Mouse (Mus musculus): Measurements from ENCODE around the gene Dcakd. TPM values are rescaled to one million over a fixed set of nuclear protein-coding genes. Genes with fewer than 3 reads are reported as not detected.

The Dcakd gene
- polyA plus RNA-seq, 1 experiment from 2014 or later, result 152 TPM

GRCm38 (mm10) chr11:103066191-103067050, 38.3 kb upstream of the Dcakd start:
- no peak overlapping the region for H3K4me3 ChIP-seq
- no peaks in the 10 kb centered on the region for H3K9me3 ChIP-seq
- H3K4me1 ChIP-seq, result no peaks in the 10 kb centered on the region
- H3K36me3 ChIP-seq, result peaks cover 74% of the 10 kb centered on the region
- H3K4me2 ChIP-seq (replicated peaks), result no peak overlapping the region
- no peak overlapping the region for H3K27ac ChIP-seq (replicated peaks)
- H3K9ac ChIP-seq (replicated peaks), result no peak overlapping the region
- H3K27me3 ChIP-seq, result no peaks in the 10 kb centered on the region
- no peak for ATAC-seq (replicated peaks)
- 95% methylated on average over 14 of the region's 14 CpGs for WGBS

DNA sequence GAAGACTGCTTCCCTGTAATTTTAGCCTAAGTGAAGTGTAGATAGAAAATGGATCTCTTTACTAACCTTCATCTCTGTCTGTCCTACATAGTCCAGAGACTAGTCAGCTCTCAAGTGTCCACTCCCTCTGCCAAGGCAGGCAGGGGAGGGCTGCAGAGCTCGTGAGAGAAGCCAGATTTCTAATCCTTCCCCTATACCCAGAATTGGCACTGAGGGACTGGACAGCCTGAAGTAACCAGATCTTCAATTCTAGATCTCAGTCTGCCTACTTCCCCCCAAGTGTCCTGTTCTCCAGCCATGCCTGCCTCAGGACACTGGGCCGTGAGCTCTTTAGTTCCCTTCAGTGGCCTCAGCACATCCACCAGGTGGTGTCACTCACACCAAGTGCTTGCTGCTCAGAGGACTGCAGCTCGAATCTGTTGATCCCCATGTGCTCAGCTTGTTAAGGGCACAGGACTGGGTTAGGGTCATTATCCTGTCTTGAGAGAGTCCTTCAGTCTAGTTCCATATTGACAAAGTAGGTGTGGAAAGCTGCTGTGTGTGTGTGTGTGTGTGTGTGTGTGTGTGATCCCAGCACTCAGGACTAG, 30.5 kb upstream of the Dcakd start:
- WGBS, result 84% methylated on average over 3 of the region's 3 CpGs
- H3K4me3 ChIP-seq, result no peak overlapping the region
- H3K9me3 ChIP-seq, result no peaks in the 10 kb centered on the region
- peaks cover 80% of the 10 kb centered on the region for H3K36me3 ChIP-seq
- no peaks in the 10 kb centered on the region for H3K4me1 ChIP-seq
- no peak overlapping the region for H3K27ac ChIP-seq (replicated peaks)
- no peak overlapping the region for H3K4me2 ChIP-seq (replicated peaks)
- H3K27me3 ChIP-seq, result no peaks in the 10 kb centered on the region
- ATAC-seq (replicated peaks), result no peak
- no peak overlapping the region for H3K9ac ChIP-seq (replicated peaks)

DNA sequence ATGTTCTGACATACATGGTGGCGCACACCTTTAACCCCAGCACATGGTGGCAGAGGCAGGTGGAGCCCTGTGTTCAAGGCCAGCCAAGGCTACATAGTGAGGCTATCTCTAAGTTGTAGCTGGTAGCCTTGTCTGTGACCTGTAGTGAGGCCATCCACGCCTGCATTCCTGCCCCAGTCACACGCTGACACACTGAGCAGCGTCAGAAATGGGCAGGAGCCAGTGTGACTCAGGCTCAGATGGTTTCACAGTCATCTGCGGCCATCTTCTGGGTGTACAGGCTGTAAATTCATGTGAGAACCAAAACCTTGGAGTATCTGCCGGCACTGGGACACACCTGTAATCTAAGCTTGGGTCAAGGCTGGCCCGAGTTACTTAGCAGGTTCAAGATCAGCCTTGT, 28.5 kb upstream of the Dcakd start:
- Histone ChIP-seq H3K9me3 (no peaks in the 10 kb centered on the region), H3K9ac (replicated peaks) (no peak overlapping the region), H3K36me3 (peaks cover 76% of the 10 kb centered on the region), H3K4me3 (no peak overlapping the region), H3K4me2 (replicated peaks) (no peak overlapping the region), H3K4me1 (no peaks in the 10 kb centered on the region), H3K27me3 (no peaks in the 10 kb centered on the region), H3K27ac (replicated peaks) (no peak overlapping the region)
- WGBS, result 99% methylated on average over 7 of the region's 7 CpGs
- no peak for ATAC-seq (replicated peaks)

DNA sequence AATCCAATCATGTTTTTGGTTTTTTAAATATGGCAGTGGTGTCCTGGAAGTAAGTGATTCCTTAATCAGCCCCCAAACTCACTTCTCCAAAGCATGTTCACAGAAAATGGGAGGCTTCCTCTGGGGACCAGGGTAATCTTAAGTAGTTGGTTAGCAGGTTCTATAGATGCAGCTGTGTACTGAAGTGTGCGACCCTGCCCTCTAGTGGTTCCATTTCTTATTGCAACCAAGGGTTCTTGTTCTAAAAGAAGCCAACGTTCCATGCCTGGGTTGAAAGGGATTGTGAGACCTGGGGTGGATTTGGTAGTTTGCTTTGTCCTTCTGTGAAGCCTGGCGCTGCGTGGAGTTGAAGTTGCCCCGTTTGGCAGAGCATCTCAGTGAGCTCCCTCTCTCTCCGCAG, 26.7 kb upstream of the Dcakd start:
- ATAC-seq (replicated peaks), result no peak
- H3K36me3 ChIP-seq, result peaks cover 73% of the 10 kb centered on the region

DNA sequence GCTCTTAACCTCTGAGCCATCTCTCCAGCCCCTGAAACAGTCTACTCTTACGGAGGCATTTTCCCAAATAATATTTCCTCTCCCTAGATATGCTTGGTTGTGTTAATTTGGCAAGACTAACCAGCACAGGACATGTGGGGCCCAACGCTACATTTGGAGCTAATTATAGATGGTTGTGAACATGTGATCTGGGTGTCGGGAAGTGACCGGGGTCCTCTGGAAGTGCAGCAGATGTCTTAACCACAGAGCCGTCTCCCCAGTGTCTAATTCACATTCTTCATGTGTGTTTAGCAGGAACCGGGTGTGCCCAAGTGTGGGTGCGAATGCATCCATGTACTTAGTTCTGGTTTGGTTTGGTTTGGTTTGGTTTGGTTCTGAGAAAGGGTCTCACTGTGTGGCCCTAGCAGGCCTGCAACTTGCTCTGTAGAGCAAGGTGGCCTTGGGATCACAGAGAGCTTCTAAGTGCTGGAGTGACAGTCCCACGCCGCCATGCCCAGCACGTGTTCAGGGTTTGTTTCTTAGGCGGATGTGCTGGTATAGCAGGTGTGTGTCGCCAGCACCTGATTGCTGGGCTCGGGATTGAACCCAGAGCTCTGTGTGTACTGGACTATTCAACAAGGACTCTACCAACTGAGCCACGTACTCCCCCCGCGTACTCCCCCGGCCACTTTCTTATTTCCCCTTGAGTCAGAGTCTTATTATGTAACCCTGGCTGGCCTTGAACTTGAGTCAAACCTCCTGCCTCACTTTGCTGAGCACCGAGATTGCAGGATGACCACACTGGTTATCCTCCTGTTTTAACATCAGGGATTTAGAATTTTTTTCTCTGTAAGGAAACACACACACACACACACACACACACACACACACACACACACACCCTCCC, 25.3 kb upstream of the Dcakd start:
- H3K9me3 ChIP-seq, result no peaks in the 10 kb centered on the region
- no peak overlapping the region for H3K4me2 ChIP-seq (replicated peaks)
- no peaks in the 10 kb centered on the region for H3K27me3 ChIP-seq
- no peaks in the 10 kb centered on the region for H3K4me1 ChIP-seq
- H3K27ac ChIP-seq (replicated peaks), result no peak overlapping the region
- no peak for ATAC-seq (replicated peaks)
- WGBS, result 93% methylated on average over 18 of the region's 18 CpGs
- no peak overlapping the region for H3K9ac ChIP-seq (replicated peaks)
- no peak overlapping the region for H3K4me3 ChIP-seq
- H3K36me3 ChIP-seq, result peaks cover 64% of the 10 kb centered on the region

More for the DNA sequence above, 26.7 kb upstream of the Dcakd start:
- 39% methylated on average over 6 of the region's 6 CpGs for WGBS
- Histone ChIP-seq H3K4me2 (replicated peaks) (no peak overlapping the region), H3K9me3 (no peaks in the 10 kb centered on the region), H3K9ac (replicated peaks) (no peak overlapping the region), H3K4me3 (no peak overlapping the region), H3K27me3 (no peaks in the 10 kb centered on the region), H3K4me1 (no peaks in the 10 kb centered on the region), H3K27ac (replicated peaks) (no peak overlapping the region)

DNA sequence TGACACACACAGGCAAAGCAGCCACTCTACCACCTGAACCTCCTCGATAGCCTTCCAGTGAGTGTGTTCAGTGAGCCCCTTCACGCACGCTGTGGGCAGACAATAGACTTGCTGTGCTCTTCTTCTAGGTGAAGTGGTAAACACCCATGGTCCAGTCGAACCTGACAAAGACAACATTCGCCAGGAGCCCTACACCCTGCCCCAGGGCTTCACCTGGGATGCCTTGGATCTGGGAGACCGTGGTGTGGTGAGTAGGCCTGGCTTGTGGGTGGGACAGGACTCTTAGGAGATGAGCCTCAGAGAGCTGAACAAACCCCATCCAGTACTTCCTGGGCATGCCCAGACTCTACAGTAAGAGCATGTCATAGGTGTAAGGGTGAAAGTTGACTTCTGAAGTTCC, 23.9 kb upstream of the Dcakd start:
- Histone ChIP-seq H3K9ac (replicated peaks) (no peak overlapping the region), H3K4me3 (no peak overlapping the region), H3K4me1 (no peaks in the 10 kb centered on the region), H3K4me2 (replicated peaks) (no peak overlapping the region), H3K27me3 (no peaks in the 10 kb centered on the region), H3K9me3 (no peaks in the 10 kb centered on the region), H3K36me3 (peaks cover 58% of the 10 kb centered on the region), H3K27ac (replicated peaks) (no peak overlapping the region)
- no peak for ATAC-seq (replicated peaks)
- WGBS, result 92% methylated on average over 6 of the region's 6 CpGs

- Histone ChIP-seq H3K4me3 (no peak overlapping the region), H3K27ac (replicated peaks) (no peak overlapping the region), H3K9me3 (no peaks in the 10 kb centered on the region), H3K4me1 (no peaks in the 10 kb centered on the region), H3K4me2 (replicated peaks) (no peak overlapping the region), H3K27me3 (no peaks in the 10 kb centered on the region), H3K9ac (replicated peaks) (no peak overlapping the region), H3K36me3 (peaks cover 57% of the 10 kb centered on the region)
- ATAC-seq (replicated peaks), result no peak
- 78% methylated on average over 8 of the region's 8 CpGs for WGBS
Measured at GRCm38 (mm10) chr11:103051249-103051691, 23.1 kb upstream of the Dcakd start.

- WGBS, result 92% methylated on average over 9 of the region's 9 CpGs
- no peak for ATAC-seq (replicated peaks)
- H3K36me3 ChIP-seq, result peaks cover 54% of the 10 kb centered on the region
Measured at GRCm38 (mm10) chr11:103050153-103050552, 22.0 kb upstream of the Dcakd start.

GRCm38 (mm10) chr11:103049611-103050010, 21.5 kb upstream of the Dcakd start:
- 95% methylated on average over 5 of the region's 5 CpGs for WGBS
- H3K36me3 ChIP-seq, result peaks cover 58% of the 10 kb centered on the region

More at GRCm38 (mm10) chr11:103050153-103050552, 22.0 kb upstream of the Dcakd start:
- H3K4me1 ChIP-seq, result no peaks in the 10 kb centered on the region
- no peak overlapping the region for H3K4me3 ChIP-seq
- no peaks in the 10 kb centered on the region for H3K27me3 ChIP-seq
- H3K27ac ChIP-seq (replicated peaks), result no peak overlapping the region
- H3K9ac ChIP-seq (replicated peaks), result no peak overlapping the region
- H3K9me3 ChIP-seq, result no peaks in the 10 kb centered on the region
- H3K4me2 ChIP-seq (replicated peaks), result no peak overlapping the region

GRCm38 (mm10) chr11:103046286-103046685, 18.2 kb upstream of the Dcakd start:
- H3K27ac ChIP-seq (replicated peaks), result no peak overlapping the region
- no peak overlapping the region for H3K9ac ChIP-seq (replicated peaks)
- peaks cover 59% of the 10 kb centered on the region for H3K36me3 ChIP-seq
- no peaks in the 10 kb centered on the region for H3K9me3 ChIP-seq
- no peak overlapping the region for H3K4me2 ChIP-seq (replicated peaks)
- 45% methylated on average over 8 of the region's 8 CpGs for WGBS
- 0 out of 2 replicates have a peak, but pooled peaks cover under 1% of the 10 kb centered on the region for H3K4me1 ChIP-seq
- no peak overlapping the region for H3K4me3 ChIP-seq
- no peak for ATAC-seq (replicated peaks)
- H3K27me3 ChIP-seq, result no peaks in the 10 kb centered on the region

More at GRCm38 (mm10) chr11:103049611-103050010, 21.5 kb upstream of the Dcakd start:
- Histone ChIP-seq H3K9me3 (no peaks in the 10 kb centered on the region), H3K4me3 (no peak overlapping the region), H3K27ac (replicated peaks) (no peak overlapping the region), H3K9ac (replicated peaks) (no peak overlapping the region), H3K27me3 (no peaks in the 10 kb centered on the region), H3K4me2 (replicated peaks) (no peak overlapping the region), H3K4me1 (no peaks in the 10 kb centered on the region)
- no peak for ATAC-seq (replicated peaks)

DNA sequence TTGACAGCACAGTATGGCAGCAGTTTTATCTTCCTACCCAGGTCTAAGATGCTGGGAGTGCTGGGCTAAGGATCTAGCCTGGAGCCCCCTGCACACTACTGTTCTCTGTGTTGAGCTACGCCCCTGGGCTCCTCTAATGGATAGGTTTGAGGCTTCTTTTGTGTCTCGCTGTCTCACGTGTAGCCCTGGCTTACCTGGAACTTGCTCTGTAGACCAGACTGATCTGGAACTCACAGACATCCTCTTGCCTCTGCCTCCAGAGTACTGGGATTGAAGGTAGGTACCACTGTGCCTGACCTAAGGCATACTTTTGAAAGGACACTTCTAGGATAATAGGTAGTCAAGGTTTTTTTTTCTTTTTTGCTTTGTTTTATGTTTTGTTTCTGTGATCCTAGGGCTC, 15.8 kb upstream of the Dcakd start:
- WGBS, result 99% methylated on average over 3 of the region's 3 CpGs

GRCm38 (mm10) chr11:103042828-103043227, 14.7 kb upstream of the Dcakd start:
- Histone ChIP-seq H3K27me3 (no peaks in the 10 kb centered on the region), H3K9me3 (no peaks in the 10 kb centered on the region), H3K36me3 (peaks cover 46% of the 10 kb centered on the region), H3K4me1 (0 out of 2 replicates have a peak, but pooled peaks cover 2% of the 10 kb centered on the region), H3K4me3 (no peak overlapping the region), H3K9ac (replicated peaks) (no peak overlapping the region), H3K27ac (replicated peaks) (no peak overlapping the region), H3K4me2 (replicated peaks) (no peak overlapping the region)
- no peak for ATAC-seq (replicated peaks)
- WGBS, result 59% methylated on average over 4 of the region's 4 CpGs

More for the DNA sequence above, 15.8 kb upstream of the Dcakd start:
- Histone ChIP-seq H3K4me3 (no peak overlapping the region), H3K27me3 (no peaks in the 10 kb centered on the region), H3K36me3 (peaks cover 46% of the 10 kb centered on the region), H3K4me2 (replicated peaks) (no peak overlapping the region), H3K27ac (replicated peaks) (no peak overlapping the region), H3K9me3 (no peaks in the 10 kb centered on the region), H3K4me1 (0 out of 2 replicates have a peak, but pooled peaks cover 2% of the 10 kb centered on the region), H3K9ac (replicated peaks) (no peak overlapping the region)
- ATAC-seq (replicated peaks), result no peak
